ENCODE assay signal across 30 mouse cellular contexts in genomic region chr11:109109826-109110346, GRCm38 (mm10). TPM values are rescaled to one million over a fixed set of nuclear protein-coding genes. Genes with fewer than 3 reads are reported as not detected.
"Had no signal": no experiment of that assay in that cellular context is flagged by ENCODE, and none has a peak within 500 bp of the region (broad histone marks: within the 10 kb centered on the region; RNA-seq: fewer than 3 reads in every experiment).

No protein-coding gene starts in this region.

- H3K9ac ChIP-seq: kidney, embryonic 15.5 days; limb, embryonic 12.5 days; limb, embryonic 15.5 days; liver, embryonic 14.5 days; liver, postnatal 0 days; lung, embryonic 14.5 days; midbrain, embryonic 12.5 days had no signal

- H3K27ac ChIP-seq: kidney, embryonic 15.5 days; limb, embryonic 12.5 days; limb, embryonic 15.5 days; liver, embryonic 14.5 days; midbrain, embryonic 12.5 days had no signal

- H3K9me3 ChIP-seq: kidney, embryonic 15.5 days; limb, embryonic 15.5 days; midbrain, embryonic 12.5 days had no signal

- H3K36me3 ChIP-seq: kidney, embryonic 15.5 days; limb, embryonic 12.5 days; limb, embryonic 15.5 days; midbrain, embryonic 12.5 days had no signal

- H3K4me2 ChIP-seq: kidney, embryonic 15.5 days; limb, embryonic 12.5 days; limb, embryonic 15.5 days; liver, embryonic 11.5 days; lung, embryonic 14.5 days; midbrain, embryonic 12.5 days had no signal

- H3K4me1 ChIP-seq: megakaryocyte, embryonic 14.5 days had no signal

- ATAC-seq: liver, postnatal 0 days; lung, postnatal 0 days; midbrain, embryonic 16.5 days had no signal

- DNase-seq: kidney, adult 8-10 months; kidney, postnatal 10 days; kidney, postnatal 36 days; layer of hippocampus, postnatal 36 days; left cerebral cortex, postnatal 4 days; liver, postnatal 0 days; lung, embryonic 14.5 days; lung, postnatal 36 days; thymus, adult 2 months; thymus, postnatal 14 days; thymus, postnatal 4 days had no signal

- H3K4me3 ChIP-seq: kidney, embryonic 15.5 days; limb, embryonic 12.5 days; limb, embryonic 15.5 days; megakaryocyte, embryonic 14.5 days; midbrain, embryonic 12.5 days had no signal

- H3K27me3 ChIP-seq: kidney, embryonic 15.5 days; limb, embryonic 15.5 days; midbrain, embryonic 12.5 days had no signal

RNA-seq across cellular contexts. Expression of gene E030025P04Rik, which starts 34.3 kb away (rescaled TPM):
- total RNA-seq: layer of hippocampus, adult 8-10 months; layer of hippocampus, postnatal 10 days; layer of hippocampus, postnatal 36 days; left cerebral cortex, adult 8-10 months; left cerebral cortex, postnatal 14 days; left cerebral cortex, postnatal 4 days had no signal
- polyA plus RNA-seq: kidney, embryonic 15.5 days; limb, embryonic 12.5 days; limb, embryonic 15.5 days; liver, embryonic 11.5 days; liver, embryonic 14.5 days; liver, postnatal 0 days; lung, embryonic 14.5 days; midbrain, embryonic 12.5 days; midbrain, embryonic 16.5 days; neural tube, embryonic 11.5 days; neural tube, embryonic 14.5 days; small intestine, adult 2 months; spleen, adult 2 months; stomach, embryonic 16.5 days; testis, adult 2 months; thymus, adult 2 months had no signal
